Mouse (Mus musculus): ENCODE measurements around the gene Gdpd3. TPM values are rescaled to one million over a fixed set of nuclear protein-coding genes. Genes with fewer than 3 reads are reported as not detected.

Gdpd3 gene
- polyA plus RNA-seq, 1 experiment from 2014 or later: 13.9 TPM

GRCm38 (mm10) chr7:126736122-126736521, 30.0 kb upstream of the Gdpd3 start:
- H3K4me1 ChIP-seq (replicated peaks; ENCODE audit: control insufficient read depth, insufficient read depth, low read length): no peaks in the 10 kb centered on the region
- no peak overlapping the region for H3K4me3 ChIP-seq (ENCODE audit: low read depth, low read length)
- H3K4me2 ChIP-seq (replicated peaks; ENCODE audit: low read depth): no peak overlapping the region
- TF ChIP-seq CTCF (IDR thresholded peaks at IDR 0.05; ENCODE audit: low read depth): no peak
- H3K9me3 ChIP-seq (ENCODE audit: control insufficient read depth): no peaks in the 10 kb centered on the region
- 75% methylated on average over 8 of the region's 8 CpGs for WGBS
- no peaks in the 10 kb centered on the region for H3K27me3 ChIP-seq (replicated peaks; ENCODE audit: control insufficient read depth, insufficient read depth, low read length)
- no peaks in the 10 kb centered on the region for H3K36me3 ChIP-seq (ENCODE audit: control insufficient read depth, insufficient read depth)
- no peak overlapping the region for H3K9ac ChIP-seq (ENCODE audit: low read depth, low read length)
- no peak for ATAC-seq
- no peak overlapping the region for H3K27ac ChIP-seq (ENCODE audit: low read depth, low read length)

DNA sequence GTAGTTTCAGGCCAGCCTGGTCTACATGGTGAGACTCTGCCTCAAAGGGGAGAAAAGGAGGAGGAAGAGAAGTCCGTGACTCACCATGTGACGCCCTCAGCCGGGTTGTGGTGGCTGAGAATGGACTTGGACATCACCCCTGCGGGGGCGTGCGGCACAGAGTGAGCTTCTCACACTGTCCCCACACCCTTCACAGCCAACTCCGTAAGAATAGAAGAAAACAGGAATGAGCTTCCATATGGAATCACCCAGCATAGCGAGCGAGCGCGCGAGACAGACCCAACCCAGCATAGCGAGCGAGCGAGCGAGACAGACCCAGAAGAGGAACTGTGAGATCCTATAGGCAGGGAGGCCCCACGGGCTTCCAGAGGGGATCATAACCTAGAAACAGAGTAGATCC, 26.6 kb upstream of the Gdpd3 start:
- H3K4me3 ChIP-seq (ENCODE audit: low read depth, low read length): no peak overlapping the region
- no peak overlapping the region for H3K9ac ChIP-seq (ENCODE audit: low read depth, low read length)
- H3K4me2 ChIP-seq (replicated peaks; ENCODE audit: low read depth): no peak overlapping the region
- H3K9me3 ChIP-seq (ENCODE audit: control insufficient read depth): no peaks in the 10 kb centered on the region
- no peak for ATAC-seq
- no peak for TF ChIP-seq CTCF (IDR thresholded peaks at IDR 0.05; ENCODE audit: low read depth)
- no peaks in the 10 kb centered on the region for H3K36me3 ChIP-seq (ENCODE audit: control insufficient read depth, insufficient read depth)
- H3K27me3 ChIP-seq (replicated peaks; ENCODE audit: control insufficient read depth, insufficient read depth, low read length): no peaks in the 10 kb centered on the region
- H3K27ac ChIP-seq (ENCODE audit: low read depth, low read length): no peak overlapping the region
- no peaks in the 10 kb centered on the region for H3K4me1 ChIP-seq (replicated peaks; ENCODE audit: control insufficient read depth, insufficient read depth, low read length)
- 80% methylated on average over 17 of the region's 17 CpGs for WGBS

GRCm38 (mm10) chr7:126740132-126740735, 25.9 kb upstream of the Gdpd3 start:
- no peak overlapping the region for H3K27ac ChIP-seq (ENCODE audit: low read depth, low read length)
- no peaks in the 10 kb centered on the region for H3K27me3 ChIP-seq (replicated peaks; ENCODE audit: control insufficient read depth, insufficient read depth, low read length)
- H3K9ac ChIP-seq (ENCODE audit: low read depth, low read length): no peak overlapping the region
- H3K9me3 ChIP-seq (ENCODE audit: control insufficient read depth): no peaks in the 10 kb centered on the region
- no peak for ATAC-seq
- TF ChIP-seq CTCF (IDR thresholded peaks at IDR 0.05; ENCODE audit: low read depth): no peak
- H3K36me3 ChIP-seq (ENCODE audit: control insufficient read depth, insufficient read depth): no peaks in the 10 kb centered on the region
- 80% methylated on average over 13 of the region's 13 CpGs for WGBS
- H3K4me1 ChIP-seq (replicated peaks; ENCODE audit: control insufficient read depth, insufficient read depth, low read length): no peaks in the 10 kb centered on the region
- no peak overlapping the region for H3K4me2 ChIP-seq (replicated peaks; ENCODE audit: low read depth)
- H3K4me3 ChIP-seq (ENCODE audit: low read depth, low read length): no peak overlapping the region

- Histone ChIP-seq H3K4me2 (replicated peaks; ENCODE audit: low read depth) (no peak overlapping the region), H3K27me3 (replicated peaks; ENCODE audit: control insufficient read depth, insufficient read depth, low read length) (no peaks in the 10 kb centered on the region), H3K27ac (ENCODE audit: low read depth, low read length) (no peak overlapping the region), H3K4me1 (replicated peaks; ENCODE audit: control insufficient read depth, insufficient read depth, low read length) (no peaks in the 10 kb centered on the region), H3K9ac (ENCODE audit: low read depth, low read length) (no peak overlapping the region), H3K9me3 (ENCODE audit: control insufficient read depth) (no peaks in the 10 kb centered on the region), H3K36me3 (ENCODE audit: control insufficient read depth, insufficient read depth) (no peaks in the 10 kb centered on the region), H3K4me3 (ENCODE audit: low read depth, low read length) (no peak overlapping the region)
- TF ChIP-seq CTCF (IDR thresholded peaks at IDR 0.05; ENCODE audit: low read depth): no peak
- WGBS: 83% methylated on average over 5 of the region's 5 CpGs
- no peak for ATAC-seq
These were observed 25.2 kb upstream of the Gdpd3 start for GRCm38 (mm10) chr7:126740977-126741376.

DNA sequence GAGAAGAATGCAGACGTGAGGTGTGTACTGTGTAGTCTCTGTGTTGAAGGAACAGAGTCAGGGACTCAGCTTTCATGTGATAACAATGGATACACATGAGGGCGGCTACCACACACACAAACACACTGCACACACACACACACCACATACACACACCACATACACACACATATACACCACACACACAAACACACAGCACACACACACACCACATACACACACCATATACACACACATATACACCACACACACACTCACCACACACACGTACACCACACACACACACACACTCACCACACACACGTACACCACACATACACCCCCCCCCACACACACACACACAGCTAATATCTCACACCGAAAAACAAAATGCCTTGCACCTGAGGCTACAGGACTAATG, 24.7 kb upstream of the Gdpd3 start:
- Histone ChIP-seq H3K9me3 (ENCODE audit: control insufficient read depth) (no peaks in the 10 kb centered on the region), H3K36me3 (ENCODE audit: control insufficient read depth, insufficient read depth) (no peaks in the 10 kb centered on the region), H3K9ac (ENCODE audit: low read depth, low read length) (no peak overlapping the region), H3K27me3 (replicated peaks; ENCODE audit: control insufficient read depth, insufficient read depth, low read length) (no peaks in the 10 kb centered on the region), H3K27ac (ENCODE audit: low read depth, low read length) (no peak overlapping the region), H3K4me1 (replicated peaks; ENCODE audit: control insufficient read depth, insufficient read depth, low read length) (no peaks in the 10 kb centered on the region), H3K4me2 (replicated peaks; ENCODE audit: low read depth) (no peak overlapping the region), H3K4me3 (ENCODE audit: low read depth, low read length) (no peak overlapping the region)
- no peak for TF ChIP-seq CTCF (IDR thresholded peaks at IDR 0.05; ENCODE audit: low read depth)
- ATAC-seq: no peak
- WGBS: 87% methylated on average over 5 of the region's 5 CpGs

- Histone ChIP-seq H3K27ac (ENCODE audit: low read depth, low read length) (no peak overlapping the region), H3K4me3 (ENCODE audit: low read depth, low read length) (no peak overlapping the region), H3K4me2 (replicated peaks; ENCODE audit: low read depth) (no peak overlapping the region), H3K9ac (ENCODE audit: low read depth, low read length) (no peak overlapping the region), H3K4me1 (replicated peaks; ENCODE audit: control insufficient read depth, insufficient read depth, low read length) (no peaks in the 10 kb centered on the region), H3K9me3 (ENCODE audit: control insufficient read depth) (no peaks in the 10 kb centered on the region), H3K27me3 (replicated peaks; ENCODE audit: control insufficient read depth, insufficient read depth, low read length) (no peaks in the 10 kb centered on the region), H3K36me3 (ENCODE audit: control insufficient read depth, insufficient read depth) (no peaks in the 10 kb centered on the region)
- WGBS: 92% methylated on average over 13 of the region's 13 CpGs
- no peak for TF ChIP-seq CTCF (IDR thresholded peaks at IDR 0.05; ENCODE audit: low read depth)
- ATAC-seq: no peak
These were observed 24.1 kb upstream of the Gdpd3 start for GRCm38 (mm10) chr7:126741964-126742482.
